Mouse (Mus musculus) megakaryocyte, embryonic 14.5 days (primary cell): ENCODE data around the gene Utp20.

Experiments used
- FLI1 ChIP-seq: IDR thresholded peaks from 2 replicates; pipeline ENCODE4 v1.6.1; 2012; ENCODE audit warnings: low read length, inconsistent platforms, mixed read lengths
- GATA1 ChIP-seq: IDR thresholded peaks from 3 replicates; pipeline ENCODE4 v1.6.1; 2012; ENCODE audit warnings: mixed read lengths, low read length, inconsistent platforms, borderline replicate concordance

DNA sequence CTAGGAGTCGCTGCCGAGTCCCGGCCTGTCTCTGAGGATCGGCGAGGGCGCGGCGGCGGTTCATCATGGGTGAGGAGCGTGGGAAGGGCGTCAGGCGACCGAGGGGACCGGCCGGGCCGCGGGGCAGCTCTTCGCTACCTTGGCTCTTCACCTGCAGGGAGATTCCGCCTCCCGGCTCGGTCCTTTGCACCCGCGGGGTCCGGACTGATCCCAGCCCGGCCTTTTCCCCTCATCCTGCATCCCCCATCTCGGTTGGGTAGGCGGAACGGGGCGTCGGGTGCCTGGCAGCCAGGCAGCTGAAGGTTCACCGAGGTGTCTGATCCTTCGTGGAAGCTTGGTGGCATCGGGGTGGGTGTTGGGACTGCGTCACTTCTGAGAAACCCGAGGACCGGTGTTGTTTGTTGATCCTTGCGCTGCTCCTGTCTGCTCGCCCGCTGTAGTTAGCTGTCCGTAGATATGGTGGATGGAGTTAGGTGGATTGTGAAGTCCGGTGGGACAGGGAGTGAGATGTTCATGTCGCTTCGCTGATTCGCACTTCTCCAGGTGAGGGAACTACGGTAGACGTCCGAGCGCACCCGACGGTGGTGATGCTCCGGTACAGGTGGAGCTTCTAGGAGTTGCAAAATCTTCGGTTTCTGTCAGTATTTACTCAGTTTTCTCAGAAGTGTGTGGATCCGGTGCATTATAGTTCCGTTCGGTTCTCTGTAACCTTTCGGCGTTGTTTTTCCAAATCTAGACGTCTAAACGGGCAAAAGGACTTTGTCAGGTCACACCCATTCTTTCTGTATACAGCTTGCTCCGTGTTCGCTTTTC, 94.9 kb downstream of the Utp20 start:
- no peak for TF ChIP-seq GATA1
- no peak for TF ChIP-seq FLI1
